14 mouse cellular contexts compared by ENCODE assay signal in the genomic region with DNA sequence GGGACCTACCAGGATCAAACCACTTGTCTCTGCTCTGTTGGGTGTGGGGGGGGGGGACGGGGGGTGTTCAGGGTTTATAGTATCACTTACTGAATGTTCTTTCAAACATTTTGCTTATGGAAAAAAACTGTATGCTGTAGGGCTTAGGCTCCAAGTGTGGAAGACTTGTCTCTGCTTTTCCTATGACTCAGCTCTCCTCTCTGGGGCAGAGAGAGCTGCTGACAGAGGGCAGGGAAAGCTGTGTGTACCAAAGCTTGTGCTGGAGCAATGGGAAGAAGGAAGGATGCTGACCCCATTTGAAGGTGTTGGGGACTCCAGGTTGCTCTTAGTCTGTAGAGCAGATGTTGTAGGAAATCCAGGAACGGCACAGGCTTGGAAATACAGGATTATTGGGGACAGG. TPM values are rescaled to one million over a fixed set of nuclear protein-coding genes. Genes with fewer than 3 reads are reported as not detected.
"Had no signal": no experiment of that assay in that cellular context is flagged by ENCODE, and none has a peak within 500 bp of the region (broad histone marks: within the 10 kb centered on the region; RNA-seq: fewer than 3 reads in every experiment).

No protein-coding gene starts in this region.

- H3K9ac ChIP-seq: kidney, embryonic 15.5 days; liver, embryonic 12.5 days; lung, embryonic 14.5 days had no signal

- DNase-seq: kidney, adult 18-20 months; kidney, postnatal 14 days; lung, embryonic 14.5 days; lung, postnatal 10 days; right cerebral cortex, postnatal 25 days; thymus, adult 2 months; thymus, postnatal 25 days had no signal

- H3K4me1 ChIP-seq: megakaryocyte, embryonic 14.5 days had no signal

- H3K27me3 ChIP-seq: kidney, embryonic 15.5 days; megakaryocyte, embryonic 14.5 days had no signal

- H3K9me3 ChIP-seq: kidney, embryonic 15.5 days; limb, embryonic 10.5 days; liver, embryonic 12.5 days; megakaryocyte, embryonic 14.5 days had no signal

- H3K4me2 ChIP-seq: kidney, embryonic 15.5 days; liver, embryonic 12.5 days; lung, embryonic 14.5 days; midbrain, embryonic 11.5 days had no signal

- H3K27ac ChIP-seq: kidney, embryonic 15.5 days; limb, embryonic 10.5 days; liver, embryonic 12.5 days; macrophage had no signal

- ATAC-seq: liver, embryonic 12.5 days; midbrain, embryonic 16.5 days had no signal

- H3K4me3 ChIP-seq: kidney, embryonic 15.5 days; limb, embryonic 10.5 days; liver, embryonic 12.5 days; megakaryocyte, embryonic 14.5 days had no signal

- H3K36me3 ChIP-seq: kidney, embryonic 15.5 days; limb, embryonic 10.5 days; liver, embryonic 12.5 days had no signal

RNA-seq across cellular contexts. Expression of a gene that starts 55.2 kb away (rescaled TPM):
- polyA plus RNA-seq: macrophage; midbrain, embryonic 11.5 days had no signal
